Mouse (Mus musculus): Measurements from ENCODE around the gene Bscl2. TPM values are rescaled to one million over a fixed set of nuclear protein-coding genes. Genes with fewer than 3 reads are reported as not detected.

The Bscl2 gene
- 100 to 1,000 TPM; 109 TPM for total RNA-seq (2021)
- long read RNA-seq, experiment 1, transcript Bscl2-206 (11 exons, 1,795 nt): major isoform, 41 of 58 reads
- long read RNA-seq, experiment 1, transcript Bscl2-210 (12 exons, 1,962 nt): minor isoform, 11 of 58 reads
- long read RNA-seq, experiment 1, partial matches to known transcripts: 0 of 58 reads
- long read RNA-seq, experiment 1, other reads (novel, unspliced or antisense): 3 of 58 reads
- long read RNA-seq, experiment 2, transcript Bscl2-206 (11 exons, 1,795 nt): major isoform, 28 of 60 reads
- long read RNA-seq, experiment 2, transcript Bscl2-201 (11 exons, 1,388 nt): minor isoform, 5 of 60 reads
- long read RNA-seq, experiment 2, transcript Bscl2-210 (12 exons, 1,962 nt): minor isoform, 15 of 60 reads
- long read RNA-seq, experiment 2, partial matches to known transcripts: 3 of 60 reads
- long read RNA-seq, experiment 2, other reads (novel, unspliced or antisense): 6 of 60 reads

GRCm38 (mm10) chr19:8837251-8837791 lies at the start of gene Bscl2:
Gene Bscl2 (plus strand): TSS chr19:8837467.
- TF ChIP-seq CTCF (IDR thresholded peaks at IDR 0.05): peak; percentile 72
- intact Hi-C loops (cut with DNase I): loop anchor here (2.0 kb wide), 1 partner anchor 17 kb away; the partner anchor contains the start of gene Hnrnpul2

DNA sequence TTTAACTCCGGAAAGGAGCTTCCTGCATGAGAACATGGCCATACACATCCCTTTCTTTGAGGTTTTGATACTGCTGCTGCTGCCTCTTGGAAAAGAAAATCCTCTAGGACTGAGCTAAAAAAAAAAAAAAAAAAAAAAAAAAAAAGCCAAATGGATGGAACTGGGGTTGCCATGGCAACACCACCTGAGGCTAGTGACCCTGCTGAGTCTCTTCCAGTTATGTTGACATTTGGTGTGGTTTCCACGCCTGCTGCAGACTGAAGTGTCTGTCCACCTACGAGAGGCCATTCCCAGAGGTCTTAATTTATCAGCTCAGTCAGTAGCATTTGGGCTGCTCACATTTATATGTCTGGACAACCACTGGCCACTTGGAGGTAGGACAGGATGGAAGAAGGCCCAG lies 48.7 kb upstream of the Bscl2 start:
- intact Hi-C loops (cut with DNase I): no loop called here
- Histone ChIP-seq H3K27ac (peak overlapping the region; percentile 86), H3K4me3 (no peak overlapping the region)
- DNase-seq (ENCODE audit: extremely low spot score in 1 of 2, low spot score in 2 of 2): no peak
- no peak for TF ChIP-seq CTCF (IDR thresholded peaks at IDR 0.05)

More at GRCm38 (mm10) chr19:8837251-8837791, at the start of gene Bscl2:
- peak; percentile 80 to 86 for DNase-seq (ENCODE audit: extremely low spot score in 1 of 2, low spot score in 2 of 2)
- peak within 1 kb of the TSS; percentile 98 for H3K27ac ChIP-seq
- H3K4me3 ChIP-seq: peak within 1 kb of the TSS; percentile 82

GRCm38 (mm10) chr19:8789171-8789570 lies 48.1 kb upstream of the Bscl2 start:
- DNase-seq (ENCODE audit: extremely low spot score in 1 of 2, low spot score in 2 of 2): no peak
- no peak for TF ChIP-seq CTCF (IDR thresholded peaks at IDR 0.05)
- H3K4me3 ChIP-seq: no peak overlapping the region
- intact Hi-C loops (cut with DNase I): no loop called here
- peak overlapping the region; percentile 86 for H3K27ac ChIP-seq

- DNase-seq (ENCODE audit: extremely low spot score in 1 of 2, low spot score in 2 of 2): no peak
- H3K4me3 ChIP-seq: no peak overlapping the region
- H3K27ac ChIP-seq: peak overlapping the region; percentile 86
- intact Hi-C loops (cut with DNase I): no loop called here
- no peak for TF ChIP-seq CTCF (IDR thresholded peaks at IDR 0.05)
Measured at GRCm38 (mm10) chr19:8790171-8790570, 47.1 kb upstream of the Bscl2 start.

- intact Hi-C loops (cut with DNase I): loop anchor here (1.0 kb wide), 1 partner anchor 21 kb away; the partner anchor contains the start of gene Ttc9c
- H3K4me3 ChIP-seq: peak within 1 kb of the TSS; percentile 70
- no peak for TF ChIP-seq CTCF (IDR thresholded peaks at IDR 0.05)
- peak; percentile 84 to 90 for DNase-seq (ENCODE audit: extremely low spot score in 1 of 2, low spot score in 2 of 2)
- peak within 1 kb of the TSS; percentile 86 for H3K27ac ChIP-seq
Measured at GRCm38 (mm10) chr19:8798264-8798946, 38.9 kb upstream of the Bscl2 start, which contains the start of gene Polr2g. Gene Polr2g (minus strand): TSS chr19:8798577.

GRCm38 (mm10) chr19:8798947-8799315 lies 38.3 kb upstream of the Bscl2 start:
- no peak; the same call in 1 of the 2 replicates for TF ChIP-seq CTCF (IDR thresholded peaks at IDR 0.05)
- peak overlapping the region; percentile 69 for H3K27ac ChIP-seq
- DNase-seq (ENCODE audit: extremely low spot score in 1 of 2, low spot score in 2 of 2): no peak
- peak overlapping the region; percentile 70 for H3K4me3 ChIP-seq
- intact Hi-C loops (cut with DNase I): loop anchor here (1.0 kb wide), 1 partner anchor 20 kb away; the partner anchor contains the start of gene Ttc9c

DNA sequence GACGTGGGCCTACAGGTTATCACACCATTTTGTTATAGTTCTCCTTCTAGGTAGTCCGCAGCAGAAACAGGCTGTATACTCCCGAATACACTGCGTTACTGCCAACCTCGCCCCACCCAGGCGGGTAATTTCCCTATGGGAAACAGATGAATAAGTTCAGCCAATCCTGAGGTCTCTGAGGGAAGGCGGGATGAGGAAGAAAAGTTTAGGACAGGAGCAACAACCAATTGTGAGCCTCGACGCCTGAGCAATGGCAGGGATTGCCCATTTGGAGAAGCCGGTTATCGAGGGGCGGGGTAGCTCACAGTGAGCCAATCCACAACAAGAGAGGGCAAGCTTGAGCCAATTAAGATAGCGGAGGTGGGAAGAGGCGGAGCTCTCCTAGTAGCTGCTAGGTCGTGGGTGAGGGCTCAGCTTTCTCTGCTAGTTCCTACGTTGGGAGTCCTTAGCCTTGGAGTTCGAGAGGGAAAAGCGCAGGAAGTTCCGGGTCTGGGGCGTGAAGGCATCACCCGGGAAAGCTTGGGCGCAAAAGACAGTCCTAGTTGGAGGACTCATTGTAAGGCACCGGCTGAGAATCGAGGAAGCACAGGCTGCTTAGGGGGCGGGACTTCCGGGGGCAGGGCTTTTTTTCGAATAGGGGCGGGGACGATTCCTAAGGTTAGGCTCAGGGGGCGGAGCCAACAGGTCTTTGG lies 35.0 kb upstream of the Bscl2 start, which contains the start of gene Zbtb3:
Gene Zbtb3, plus strand, starts transcription at position 426 of the 692 bp plus-strand sequence.
- intact Hi-C loops (cut with DNase I): loop anchor here (1.0 kb wide), 1 partner anchor 17 kb away; the partner anchor contains the start of gene Ttc9c
- H3K27ac ChIP-seq: peak within 1 kb of the TSS; percentile 82
- H3K4me3 ChIP-seq: peak within 1 kb of the TSS; percentile 51
- peak; percentile 90 to 93 for DNase-seq (ENCODE audit: extremely low spot score in 1 of 2, low spot score in 2 of 2)
- TF ChIP-seq CTCF (IDR thresholded peaks at IDR 0.05): no peak

- H3K4me3 ChIP-seq: no peak overlapping the region
- no peak for DNase-seq (ENCODE audit: extremely low spot score in 1 of 2, low spot score in 2 of 2)
- TF ChIP-seq CTCF (IDR thresholded peaks at IDR 0.05): no peak
Measured at GRCm38 (mm10) chr19:8803204-8803780, 34.0 kb upstream of the Bscl2 start.

GRCm38 (mm10) chr19:8803879-8804660 lies 33.2 kb upstream of the Bscl2 start:
- intact Hi-C loops (cut with DNase I): no loop called here
- no peak for DNase-seq (ENCODE audit: extremely low spot score in 1 of 2, low spot score in 2 of 2)
- Histone ChIP-seq H3K4me3 (no peak overlapping the region), H3K27ac (no peak overlapping the region)
- TF ChIP-seq CTCF (IDR thresholded peaks at IDR 0.05): no peak

More at GRCm38 (mm10) chr19:8803204-8803780, 34.0 kb upstream of the Bscl2 start:
- H3K27ac ChIP-seq: no peak overlapping the region
- intact Hi-C loops (cut with DNase I): no loop called here

GRCm38 (mm10) chr19:8806810-8807209 lies 30.5 kb upstream of the Bscl2 start:
- no peak for TF ChIP-seq CTCF (IDR thresholded peaks at IDR 0.05)
- Histone ChIP-seq H3K27ac (no peak overlapping the region), H3K4me3 (no peak overlapping the region)
- intact Hi-C loops (cut with DNase I): no loop called here
- DNase-seq (ENCODE audit: extremely low spot score in 1 of 2, low spot score in 2 of 2): no peak
